Comparison of ENCODE assay signal across 13 mouse cellular contexts in the genomic region with DNA sequence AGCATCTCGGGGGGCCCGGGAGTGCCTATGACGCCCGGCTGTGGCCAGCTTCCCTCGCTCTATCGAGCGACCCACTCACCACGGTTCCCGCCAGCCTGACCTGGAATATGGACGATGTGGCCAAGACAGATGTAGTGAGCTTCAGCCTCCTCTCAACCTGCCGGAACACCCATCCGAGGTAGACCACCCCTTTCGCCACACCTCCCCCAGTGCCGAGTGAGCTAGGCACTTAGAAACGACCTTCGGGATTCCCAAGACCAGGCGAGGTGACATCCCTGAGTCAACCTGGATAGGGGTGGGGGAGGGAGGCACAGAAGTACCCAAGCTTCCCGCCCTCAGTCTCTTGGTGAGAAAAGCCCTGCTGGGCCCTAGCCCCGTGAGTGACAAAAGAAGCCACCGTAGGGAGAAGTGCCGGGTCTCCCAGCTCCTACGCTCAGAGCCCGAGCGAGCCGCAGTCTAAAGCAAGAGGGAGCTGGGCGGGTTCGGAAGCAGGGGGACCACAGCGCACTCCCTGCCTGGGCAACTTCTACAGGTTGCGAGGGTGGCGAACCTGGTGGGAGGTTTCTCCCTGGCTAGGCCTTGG. TPM values are rescaled to one million over a fixed set of nuclear protein-coding genes. Genes with fewer than 3 reads are reported as not detected.
DNase-seq lines count a peak whose midpoint lies in the region; ATAC-seq lines count a peak whose summit lies in the region.
"Had no signal": no experiment of that assay in that cellular context is flagged by ENCODE, and none has a peak within 500 bp of the region (broad histone marks: within the 10 kb centered on the region; RNA-seq: fewer than 3 reads in every experiment).

No protein-coding gene starts in this region.

- H3K36me3 ChIP-seq in embryonic facial prominence, embryonic 10.5 days (replicated peaks) = no peaks in the 10 kb centered on the region
- H3K36me3 ChIP-seq in hindbrain, embryonic 14.5 days (replicated peaks; ENCODE audit: control insufficient read depth, insufficient read depth) = peaks cover 1% of the 10 kb centered on the region; the same call in 1 of the 2 replicates
- H3K36me3 ChIP-seq in midbrain, embryonic 16.5 days (ENCODE audit: control insufficient read depth, insufficient read depth, low read length) = no peaks in the 10 kb centered on the region

- under 1% methylated on average over 30 of the region's 30 CpGs for WGBS in embryonic facial prominence, embryonic 10.5 days
- under 1% methylated on average over 30 of the region's 30 CpGs for WGBS in hindbrain, embryonic 14.5 days
- 2% methylated on average over 30 of the region's 30 CpGs for WGBS in midbrain, embryonic 16.5 days

- H3K9ac ChIP-seq in hindbrain, embryonic 14.5 days = peak overlapping the region; percentile 95
- H3K9ac ChIP-seq in midbrain, embryonic 16.5 days (ENCODE audit: low read depth, low read length) = peak overlapping the region; percentile 69

- H3K27ac ChIP-seq in embryonic facial prominence, embryonic 10.5 days (replicated peaks) = no peak overlapping the region
- peak overlapping the region; percentile 95 for H3K27ac ChIP-seq in hindbrain, embryonic 14.5 days
- H3K27ac ChIP-seq in midbrain, embryonic 16.5 days (ENCODE audit: low read length) = peak overlapping the region; percentile 89
- H3K27ac ChIP-seq: heart, adult 2 months had no signal

- peak; percentile 71 for DNase-seq in R1 (ENCODE audit: low read depth, low spot score)
- peak; percentile 60 for DNase-seq in embryonic facial prominence, embryonic 10.5 days (ENCODE audit: low spot score)
- no peak for DNase-seq in hindbrain, embryonic 14.5 days (ENCODE audit: low spot score)
- DNase-seq in spleen, postnatal 10 days (ENCODE audit: low spot score in 2 of 2) = no peak
- no peak for DNase-seq in left cerebral cortex, postnatal 14 days (ENCODE audit: low spot score in 2 of 2)
- DNase-seq in spleen, adult 18-20 months = no peak
- DNase-seq: heart, adult 2 months; heart, postnatal 4 days; kidney, postnatal 4 days had no signal

- peaks cover 100% of the 10 kb centered on the region for H3K27me3 ChIP-seq in embryonic facial prominence, embryonic 10.5 days (replicated peaks; ENCODE audit: low read depth, poor library complexity, severe bottlenecking)
- H3K27me3 ChIP-seq in hindbrain, embryonic 14.5 days (ENCODE audit: control insufficient read depth, insufficient read depth, low read length) = peaks cover 86% of the 10 kb centered on the region
- peaks cover 30% of the 10 kb centered on the region for H3K27me3 ChIP-seq in midbrain, embryonic 16.5 days (ENCODE audit: control insufficient read depth, insufficient read depth, low read depth, low read length)

- peak overlapping the region; percentile 43 for H3K4me3 ChIP-seq in embryonic facial prominence, embryonic 10.5 days
- peak overlapping the region; percentile 77 for H3K4me3 ChIP-seq in hindbrain, embryonic 14.5 days (replicated peaks; ENCODE audit: low read length)
- H3K4me3 ChIP-seq in midbrain, embryonic 16.5 days (ENCODE audit: low read depth, low read length) = peak overlapping the region; percentile 57
- H3K4me3 ChIP-seq: heart, adult 2 months; megakaryocyte, embryonic 14.5 days had no signal

- peaks cover 39% of the 10 kb centered on the region for H3K4me1 ChIP-seq in embryonic facial prominence, embryonic 10.5 days
- H3K4me1 ChIP-seq in hindbrain, embryonic 14.5 days (replicated peaks; ENCODE audit: control insufficient read depth, insufficient read depth, low read length) = no peaks in the 10 kb centered on the region; the same call in 1 of the 2 replicates
- H3K4me1 ChIP-seq in midbrain, embryonic 16.5 days (ENCODE audit: control insufficient read depth, insufficient read depth, low read length) = peaks cover 4% of the 10 kb centered on the region; the same call in 1 of the 2 replicates

- H3K4me2 ChIP-seq in hindbrain, embryonic 14.5 days (replicated peaks) = peak overlapping the region; percentile 71
- H3K4me2 ChIP-seq in midbrain, embryonic 16.5 days (ENCODE audit: low read length) = peak overlapping the region; percentile 47

- no peaks in the 10 kb centered on the region for H3K9me3 ChIP-seq in embryonic facial prominence, embryonic 10.5 days
- H3K9me3 ChIP-seq in hindbrain, embryonic 14.5 days (ENCODE audit: control insufficient read depth, low read length) = no peaks in the 10 kb centered on the region
- H3K9me3 ChIP-seq in midbrain, embryonic 16.5 days (replicated peaks; ENCODE audit: control insufficient read depth, low read length, poor library complexity, severe bottlenecking) = no peaks in the 10 kb centered on the region
- H3K9me3 ChIP-seq: megakaryocyte, embryonic 14.5 days had no signal

- no peak for ATAC-seq in hindbrain, embryonic 14.5 days (ENCODE audit: low FRiP score)
- no peak; the same call in 1 of the 2 replicates for ATAC-seq in midbrain, embryonic 16.5 days

- intact Hi-C loops in left cerebral cortex, postnatal 14 days (cut with DNase I) = loop anchor here (5.0 to 10.0 kb wide), 2 partner anchors 626 to 759 kb away; a partner anchor contains a TSS

RNA-seq across cellular contexts. Expression of a gene that starts 0.4 kb away (rescaled TPM):
- 3.1 and 4.7 TPM in 2 replicates for polyA plus RNA-seq in embryonic facial prominence, embryonic 10.5 days (2016; fragmentation: Nextera tagmentation; extraction: Ambion mirVana)
- 20.4 and 23.1 TPM in 2 replicates for polyA plus RNA-seq in hindbrain, embryonic 14.5 days (2014; fragmentation: Nextera tagmentation; extraction: Ambion mirVana)
- polyA plus RNA-seq in midbrain, embryonic 16.5 days (2015; fragmentation: Nextera tagmentation; extraction: Ambion mirVana) = 22.5 and 23.2 TPM in 2 replicates
- total RNA-seq in left cerebral cortex, postnatal 14 days (2021) = under 1 TPM in 1 of 2 experiments, not detected in 1; 0.27 TPM
- total RNA-seq: common myeloid progenitor, adult 5-6 weeks; heart, adult 2 months; heart, postnatal 4 days had no signal
- polyA plus RNA-seq: heart, adult 2 months; liver, embryonic 16.5 days had no signal

RNA-seq across cellular contexts. Expression of a gene that starts 41.5 kb away (rescaled TPM):
- polyA plus RNA-seq in embryonic facial prominence, embryonic 10.5 days (2016; fragmentation: Nextera tagmentation; extraction: Ambion mirVana) = 6.2 and 7.1 TPM in 2 replicates
- 6.1 and 7.7 TPM in 2 replicates for polyA plus RNA-seq in hindbrain, embryonic 14.5 days (2014; fragmentation: Nextera tagmentation; extraction: Ambion mirVana)
- polyA plus RNA-seq in midbrain, embryonic 16.5 days (2015; fragmentation: Nextera tagmentation; extraction: Ambion mirVana) = 5.1 and 5.6 TPM in 2 replicates
- 1 to 10 TPM; 5.1 to 5.4 TPM for total RNA-seq in left cerebral cortex, postnatal 14 days (2021)

RNA-seq across cellular contexts. Expression of a gene that starts 45.2 kb away (rescaled TPM):
- polyA plus RNA-seq in embryonic facial prominence, embryonic 10.5 days (2016; fragmentation: Nextera tagmentation; extraction: Ambion mirVana) = not detected in 2 replicates
- polyA plus RNA-seq in hindbrain, embryonic 14.5 days (2014; fragmentation: Nextera tagmentation; extraction: Ambion mirVana) = not detected in 2 replicates
- polyA plus RNA-seq in midbrain, embryonic 16.5 days (2015; fragmentation: Nextera tagmentation; extraction: Ambion mirVana) = 0.36 TPM in 1 of 2 replicates, not detected in the other
- not detected for total RNA-seq in left cerebral cortex, postnatal 14 days (2021)
- total RNA-seq: common myeloid progenitor, adult 5-6 weeks; heart, postnatal 4 days had no signal

Comparison
In these comparisons a context has a peak if more than half of its experiments do, and no peak if none do; other contexts are left out.
1. DNase-seq: peak in R1 (single experiment) and embryonic facial prominence, embryonic 10.5 days (single experiment); none in hindbrain, embryonic 14.5 days (single experiment), spleen, postnatal 10 days (0 of 2), left cerebral cortex, postnatal 14 days (0 of 2) and spleen, adult 18-20 months (0 of 2).
2. Peak in every context shown above with its lines, with median percentiles within 50 percentile points of each other: H3K4me3 ChIP-seq.